Mouse (Mus musculus) stomach, postnatal 0 days (tissue): ENCODE data around the gene Olfr525. TPM values are rescaled to one million over a fixed set of nuclear protein-coding genes. Genes with fewer than 3 reads are reported as not detected.

Experiments used
- ATAC-seq: fragments of 200-750 bp; cut with Nextera tagmentation; 2 replicates; pipeline ENCODE4 v1.8.0; 2017; ENCODE audit not compliant: low FRiP score, low TSS enrichment
- DNase-seq: peaks from one replicate; pipeline ENCODE4 v3.0.0-alpha.2; 2016; ENCODE audit warnings: low spot score
- H3K27ac ChIP-seq: fragments of 300-500 bp; sonication (generic); replicated peaks from 2 replicates; pipeline ENCODE4 v1.5.1; 2014; ENCODE audit warnings: mild to moderate bottlenecking, control low read depth
- H3K27me3 ChIP-seq: fragments of 300-500 bp; sonication (generic); 2 replicates; pipeline ENCODE4 v1.6.1; 2014; ENCODE audit warnings: low read length; ENCODE audit not compliant: control insufficient read depth, insufficient read depth
- H3K36me3 ChIP-seq: fragments of 300-500 bp; sonication (generic); 2 replicates; pipeline ENCODE4 v1.6.1; 2014; ENCODE audit warnings: low read length, mixed read lengths; ENCODE audit not compliant: control insufficient read depth, insufficient read depth
- H3K4me1 ChIP-seq: fragments of 300-500 bp; sonication (generic); replicated peaks from 2 replicates; pipeline ENCODE4 v1.6.1; 2014; ENCODE audit warnings: antibody characterized with exemption; ENCODE audit not compliant: control insufficient read depth, insufficient read depth
- H3K4me2 ChIP-seq: fragments of 300-500 bp; sonication (generic); replicated peaks from 2 replicates; pipeline ENCODE4 v1.6.1; 2014; ENCODE audit warnings: low read depth, mild to moderate bottlenecking, control low read depth, moderate library complexity
- H3K4me3 ChIP-seq: fragments of 300-500 bp; sonication (generic); 2 replicates; pipeline ENCODE4 v1.5.1; 2014; ENCODE audit warnings: low read depth, low read length, control low read depth
- H3K9ac ChIP-seq: fragments of 300-500 bp; sonication (generic); 2 replicates; pipeline ENCODE4 v1.6.1; 2014; ENCODE audit warnings: mild to moderate bottlenecking, low read length, control low read depth, mixed read lengths
- H3K9me3 ChIP-seq: fragments of 300-500 bp; sonication (generic); 2 replicates; pipeline ENCODE4 v1.6.1; 2016; ENCODE audit warnings: low read length; ENCODE audit not compliant: control insufficient read depth
- CTCF ChIP-seq: IDR thresholded peaks from 2 replicates; pipeline ENCODE4 v1.5.1; 2016; ENCODE audit warnings: antibody characterized with exemption, low read depth, mild to moderate bottlenecking, moderate library complexity
- EP300 ChIP-seq: optimal IDR thresholded peaks from 2 replicates; pipeline ENCODE3; 2016; ENCODE audit warnings: antibody characterized with exemption
- WGBS: fragments of 180-500 bp; shearing (Covaris S2); extraction: QIAGEN DNeasy Blood & Tissue Kit; methylation state at CpG from one replicate; pipeline ENCODE4 v1.1.7; 2014; 5-methylcytosine and 5-hydroxymethylcytosine counted together
- polyA plus RNA-seq: library from polyadenylated mRNA; unstranded; fragments of >200 nt; fragmentation: Nextera tagmentation; extraction: Ambion mirVana; gene quantifications from 2 replicates; pipeline ENCODE4 v1.2.1, GENCODE M21; 2015

Olfr525 gene
- 0.02 TPM in 1 of 2 replicates, not detected in the other for polyA plus RNA-seq

DNA sequence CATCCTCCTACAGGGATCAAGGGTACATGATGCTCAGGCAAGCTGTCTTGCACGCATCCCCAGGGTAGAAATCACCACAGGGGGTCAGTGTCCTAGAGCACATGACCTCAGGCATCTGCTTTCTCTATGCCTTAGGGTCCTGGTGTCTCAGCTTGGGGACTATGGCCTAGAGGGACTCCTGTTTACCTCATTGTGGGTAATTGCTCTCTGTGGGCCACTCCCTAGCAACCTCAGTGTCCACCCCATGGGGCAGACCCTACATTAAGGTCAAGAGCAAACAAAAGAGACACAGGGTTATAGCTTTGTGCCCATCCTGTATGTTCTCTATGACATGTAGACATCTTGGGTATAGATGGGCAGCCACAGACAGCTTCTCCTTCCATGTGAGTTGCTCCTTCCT, at the start of gene Olfr525:
Gene Olfr525, plus strand, starts transcription at position 301 of the 400 bp plus-strand sequence.
- Histone ChIP-seq H3K27me3 (no peaks in the 10 kb centered on the region), H3K36me3 (no peaks in the 10 kb centered on the region), H3K4me1 (no peaks in the 10 kb centered on the region), H3K4me2 (no peak within 1 kb of the TSS), H3K27ac (no peak within 1 kb of the TSS), H3K9ac (no peak within 1 kb of the TSS), H3K9me3 (no peaks in the 10 kb centered on the region), H3K4me3 (no peak within 1 kb of the TSS)
- WGBS = 57% methylated on average over 1 of the region's 1 CpGs
- TF ChIP-seq CTCF (no peak), EP300 (no peak)
- no peak for DNase-seq
- ATAC-seq = no peak

DNA sequence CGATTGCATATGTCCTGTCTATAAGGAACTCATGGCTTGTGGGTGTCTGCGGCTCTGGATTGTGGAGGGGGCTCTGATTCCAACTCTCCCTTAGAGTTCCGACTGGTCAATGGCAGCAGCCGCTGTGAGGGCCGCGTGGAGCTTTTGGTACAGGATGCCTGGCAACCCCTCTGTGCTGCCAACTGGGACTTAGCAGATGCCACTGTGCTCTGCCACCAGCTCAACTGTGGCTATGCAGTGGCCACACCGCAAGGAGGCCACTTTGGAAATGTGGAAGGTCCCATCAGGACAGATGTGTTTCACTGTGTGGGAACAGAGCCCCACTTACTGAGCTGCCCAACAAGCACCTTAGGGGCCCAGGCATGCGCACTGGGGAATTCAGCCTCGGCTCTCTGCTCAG, 24.9 kb upstream of the Olfr525 start:
- H3K4me3 ChIP-seq = no peak overlapping the region
- 82% methylated on average over 9 of the region's 9 CpGs for WGBS
- no peak overlapping the region for H3K27ac ChIP-seq
- H3K36me3 ChIP-seq = no peaks in the 10 kb centered on the region
- H3K9ac ChIP-seq = no peak overlapping the region
- no peaks in the 10 kb centered on the region for H3K4me1 ChIP-seq
- no peak overlapping the region for H3K4me2 ChIP-seq
- TF ChIP-seq EP300 (no peak), CTCF (no peak)
- ATAC-seq (no peak), DNase-seq (no peak)
- H3K27me3 ChIP-seq = no peaks in the 10 kb centered on the region
- no peaks in the 10 kb centered on the region for H3K9me3 ChIP-seq

- H3K27me3 ChIP-seq = no peaks in the 10 kb centered on the region
- no peaks in the 10 kb centered on the region for H3K36me3 ChIP-seq
- H3K4me1 ChIP-seq = no peaks in the 10 kb centered on the region
- 73% methylated on average over 6 of the region's 6 CpGs for WGBS
- ATAC-seq (no peak), DNase-seq (no peak)
- no peak overlapping the region for H3K4me3 ChIP-seq
- no peak overlapping the region for H3K4me2 ChIP-seq
- TF ChIP-seq CTCF (no peak), EP300 (no peak)
- H3K9ac ChIP-seq = no peak overlapping the region
- H3K9me3 ChIP-seq = no peaks in the 10 kb centered on the region
- H3K27ac ChIP-seq = no peak overlapping the region
Observed at GRCm38 (mm10) chr7:140296876-140297275, 23.8 kb upstream of the Olfr525 start.

- WGBS = 87% methylated on average over 3 of the region's 3 CpGs
- no peak for DNase-seq
- Histone ChIP-seq H3K4me1 (no peaks in the 10 kb centered on the region), H3K4me2 (no peak overlapping the region), H3K27me3 (no peaks in the 10 kb centered on the region), H3K9ac (no peak overlapping the region), H3K36me3 (no peaks in the 10 kb centered on the region), H3K27ac (no peak overlapping the region), H3K4me3 (no peak overlapping the region), H3K9me3 (no peaks in the 10 kb centered on the region)
- no peak for TF ChIP-seq EP300
- no peak for TF ChIP-seq CTCF
- no peak for ATAC-seq
Observed at GRCm38 (mm10) chr7:140299416-140299815, 21.2 kb upstream of the Olfr525 start.

DNA sequence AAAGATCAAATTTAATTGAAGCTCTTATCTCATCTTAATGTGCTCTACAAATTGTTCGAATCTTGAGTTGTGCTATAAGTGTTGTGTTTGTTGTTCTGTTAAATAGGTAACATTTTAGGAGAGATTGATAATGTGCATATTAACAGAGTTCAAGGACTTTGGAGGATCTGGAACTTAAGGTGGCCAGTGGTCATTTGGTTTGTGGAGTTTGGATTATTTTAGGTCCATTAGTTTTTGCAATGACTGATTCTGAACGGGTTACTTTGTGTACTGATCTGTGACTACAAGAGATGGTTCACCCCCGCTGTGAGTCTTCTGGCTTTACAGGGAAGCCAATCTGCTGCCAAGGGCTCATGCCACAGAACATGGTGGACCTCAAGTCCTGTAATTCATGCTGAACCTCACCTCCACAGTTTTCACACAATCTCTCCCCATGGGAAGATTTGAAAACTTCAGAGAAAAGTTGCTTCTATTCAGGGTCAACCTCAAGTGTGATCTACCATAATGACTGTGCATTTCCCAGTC, 735 bp upstream of the Olfr525 start:
- H3K4me2 ChIP-seq = no peak overlapping the region
- no peak overlapping the region for H3K27ac ChIP-seq
- no peak overlapping the region for H3K4me3 ChIP-seq
- no peak for TF ChIP-seq CTCF
- no peak for TF ChIP-seq EP300
- DNase-seq = no peak
- WGBS = 78% methylated on average over 3 of the region's 3 CpGs
- no peaks in the 10 kb centered on the region for H3K9me3 ChIP-seq
- H3K27me3 ChIP-seq = no peaks in the 10 kb centered on the region
- no peak overlapping the region for H3K9ac ChIP-seq
- H3K36me3 ChIP-seq = no peaks in the 10 kb centered on the region
- ATAC-seq = no peak
- H3K4me1 ChIP-seq = no peaks in the 10 kb centered on the region

- Histone ChIP-seq H3K4me1 (no peaks in the 10 kb centered on the region), H3K9me3 (no peaks in the 10 kb centered on the region), H3K9ac (no peak overlapping the region), H3K4me3 (no peak overlapping the region), H3K27ac (no peak overlapping the region), H3K27me3 (no peaks in the 10 kb centered on the region), H3K4me2 (no peak overlapping the region), H3K36me3 (no peaks in the 10 kb centered on the region)
- DNase-seq (no peak), ATAC-seq (no peak)
- no peak for TF ChIP-seq EP300
- TF ChIP-seq CTCF = no peak
Observed at GRCm38 (mm10) chr7:140321135-140321534, 477 bp downstream of the Olfr525 start.
